Mouse (Mus musculus): ENCODE measurements at regions not wholly inside any gene's neighbourhood (a gene's known extent, or its start where the extent isn't known, plus 50 kb on each side); places are given as distances from the start of the nearest gene placed in this dataset.

DNA sequence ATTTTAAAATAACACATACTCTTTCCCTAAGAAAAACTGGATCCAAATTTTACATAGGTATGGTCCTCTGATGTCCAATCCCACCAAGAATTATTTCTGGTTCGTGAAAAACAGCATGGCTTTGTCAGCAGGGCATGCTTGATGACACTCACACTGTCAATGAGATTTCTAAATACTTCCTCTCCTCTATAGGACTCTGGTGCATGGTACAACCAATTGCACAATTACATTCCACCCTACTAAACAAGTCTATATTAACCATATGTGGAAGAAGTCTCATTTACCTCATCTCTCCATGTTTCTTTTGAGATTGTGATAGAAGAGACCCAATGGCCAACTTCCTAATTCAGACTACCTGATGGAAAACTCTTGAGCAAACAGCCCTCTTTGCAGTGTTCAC lies 81.2 kb upstream of the Elmo1 start:
- Histone ChIP-seq H3K9ac (ENCODE audit: low read depth, low read length) (no peak overlapping the region), H3K27me3 (replicated peaks; ENCODE audit: control insufficient read depth, insufficient read depth, low read length) (no peaks in the 10 kb centered on the region), H3K4me3 (ENCODE audit: low read depth, low read length) (no peak overlapping the region), H3K36me3 (ENCODE audit: control insufficient read depth, insufficient read depth, low read length) (no peaks in the 10 kb centered on the region), H3K4me1 (ENCODE audit: control insufficient read depth, insufficient read depth, low read length) (no peaks in the 10 kb centered on the region), H3K27ac (replicated peaks; ENCODE audit: low read depth, low read length) (no peak overlapping the region), H3K9me3 (ENCODE audit: control insufficient read depth, low read length) (no peaks in the 10 kb centered on the region), H3K4me2 (ENCODE audit: low read depth, low read length) (no peak overlapping the region)
- no peak for ATAC-seq (ENCODE audit: low read depth)
- 78% methylated on average over 1 of the region's 1 CpGs for WGBS
- no peak for DNase-seq (ENCODE audit: low spot score)

DNA sequence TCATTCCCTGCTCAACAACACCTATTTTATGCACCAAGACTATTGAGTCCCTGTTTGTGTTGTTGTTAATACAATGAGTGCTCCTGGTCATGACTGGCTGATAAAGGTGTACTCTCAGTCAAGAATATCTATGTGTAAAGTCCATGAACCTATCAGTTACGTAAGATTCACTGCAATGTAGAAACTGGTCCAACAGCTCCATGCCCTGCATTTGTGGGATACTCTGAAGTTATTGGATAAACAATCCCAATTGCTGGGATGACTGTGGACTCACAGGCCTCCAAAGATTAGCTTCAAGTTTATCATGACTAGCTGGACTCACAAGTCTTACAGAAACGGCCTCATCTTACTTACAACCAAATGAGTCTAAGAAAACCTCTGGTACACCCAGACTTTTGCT lies 82.8 kb upstream of the Elmo1 start:
- H3K27ac ChIP-seq (replicated peaks; ENCODE audit: low read depth, low read length): no peak overlapping the region
- DNase-seq (ENCODE audit: low spot score): no peak
- no peaks in the 10 kb centered on the region for H3K27me3 ChIP-seq (replicated peaks; ENCODE audit: control insufficient read depth, insufficient read depth, low read length)
- H3K4me1 ChIP-seq (ENCODE audit: control insufficient read depth, insufficient read depth, low read length): no peaks in the 10 kb centered on the region
- WGBS: 87% methylated on average over 2 of the region's 2 CpGs
- ATAC-seq (ENCODE audit: low read depth): no peak
- no peak overlapping the region for H3K4me3 ChIP-seq (ENCODE audit: low read depth, low read length)
- no peaks in the 10 kb centered on the region for H3K36me3 ChIP-seq (ENCODE audit: control insufficient read depth, insufficient read depth, low read length)
- no peak overlapping the region for H3K9ac ChIP-seq (ENCODE audit: low read depth, low read length)
- H3K9me3 ChIP-seq (ENCODE audit: control insufficient read depth, low read length): no peaks in the 10 kb centered on the region
- no peak overlapping the region for H3K4me2 ChIP-seq (ENCODE audit: low read depth, low read length)

DNA sequence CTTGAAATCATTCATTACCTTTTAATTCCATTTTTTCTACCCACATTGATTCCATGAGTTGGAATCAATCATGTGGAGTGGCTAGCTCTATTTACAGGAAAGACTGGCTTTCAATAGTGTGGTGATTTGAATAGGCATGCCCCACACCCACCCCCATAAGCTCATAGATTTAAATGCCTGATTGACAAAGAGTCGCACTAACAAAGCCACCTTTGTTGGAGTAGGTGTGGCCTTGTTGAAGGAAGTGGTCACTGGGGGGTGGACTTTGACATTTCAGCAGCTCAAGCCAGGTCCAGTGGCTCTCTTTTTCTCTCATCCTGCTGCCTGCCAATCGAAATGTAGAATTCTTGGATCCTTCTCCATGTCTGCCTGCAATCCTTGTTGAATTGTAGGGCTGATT lies 92.8 kb upstream of the Elmo1 start:
- Histone ChIP-seq H3K27ac (replicated peaks; ENCODE audit: low read depth, low read length) (no peak overlapping the region), H3K9ac (ENCODE audit: low read depth, low read length) (no peak overlapping the region), H3K27me3 (replicated peaks; ENCODE audit: control insufficient read depth, insufficient read depth, low read length) (no peaks in the 10 kb centered on the region), H3K4me2 (ENCODE audit: low read depth, low read length) (no peak overlapping the region), H3K9me3 (ENCODE audit: control insufficient read depth, low read length) (peaks cover 2% of the 10 kb centered on the region; the same call in 1 of the 2 replicates), H3K4me3 (ENCODE audit: low read depth, low read length) (no peak overlapping the region), H3K4me1 (ENCODE audit: control insufficient read depth, insufficient read depth, low read length) (no peaks in the 10 kb centered on the region), H3K36me3 (ENCODE audit: control insufficient read depth, insufficient read depth, low read length) (no peaks in the 10 kb centered on the region)
- WGBS: 72% methylated on average over 2 of the region's 2 CpGs
- ATAC-seq (ENCODE audit: low read depth) (no peak), DNase-seq (ENCODE audit: low spot score) (no peak)

DNA sequence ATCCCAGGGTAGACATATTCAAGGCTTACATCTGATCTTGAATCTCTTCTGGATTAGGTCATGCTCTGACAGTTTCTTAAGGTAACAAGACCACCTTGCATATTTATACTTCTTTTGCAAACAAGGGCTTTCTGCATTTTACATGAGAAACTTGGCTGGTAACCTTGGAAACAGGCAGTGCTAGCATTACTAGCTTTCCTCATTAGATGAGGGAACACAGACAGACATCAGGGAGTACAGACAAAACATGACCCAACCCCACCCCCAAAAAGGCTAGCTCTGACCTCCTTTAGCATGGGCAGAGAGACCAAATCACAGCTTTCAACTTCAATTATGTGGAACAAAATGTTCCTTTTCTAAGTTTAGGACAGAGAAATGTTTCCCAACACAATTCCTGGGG lies 114.8 kb upstream of the Elmo1 start:
- Histone ChIP-seq H3K27me3 (replicated peaks; ENCODE audit: control insufficient read depth, insufficient read depth, low read length) (no peaks in the 10 kb centered on the region), H3K4me2 (ENCODE audit: low read depth, low read length) (no peak overlapping the region), H3K36me3 (ENCODE audit: control insufficient read depth, insufficient read depth, low read length) (no peaks in the 10 kb centered on the region), H3K9ac (ENCODE audit: low read depth, low read length) (no peak overlapping the region), H3K4me1 (ENCODE audit: control insufficient read depth, insufficient read depth, low read length) (no peaks in the 10 kb centered on the region), H3K27ac (replicated peaks; ENCODE audit: low read depth, low read length) (no peak overlapping the region), H3K4me3 (ENCODE audit: low read depth, low read length) (no peak overlapping the region), H3K9me3 (ENCODE audit: control insufficient read depth, low read length) (no peaks in the 10 kb centered on the region)
- DNase-seq (ENCODE audit: low spot score): no peak
- no peak for ATAC-seq (ENCODE audit: low read depth)

DNA sequence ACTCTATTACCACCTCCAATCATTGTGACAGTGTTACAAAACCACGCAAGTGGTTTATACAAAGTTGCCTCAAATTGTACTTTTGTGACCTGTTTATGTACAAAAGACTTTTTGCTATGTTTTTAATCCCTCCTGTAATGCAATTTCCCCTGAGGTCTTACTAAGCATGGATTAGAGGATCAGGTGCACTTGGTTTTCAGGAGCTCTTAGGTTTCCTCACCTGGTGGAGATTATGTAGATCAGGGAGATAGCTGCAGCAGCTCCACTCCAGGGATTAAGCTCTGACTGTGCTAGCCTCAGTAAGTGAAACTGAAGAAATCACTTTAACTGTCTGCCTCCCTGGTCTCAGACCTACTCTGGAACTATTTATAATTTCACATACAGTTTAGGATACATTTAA lies 123.8 kb upstream of the Elmo1 start:
- 69% methylated on average over 1 of the region's 1 CpGs for WGBS

DNA sequence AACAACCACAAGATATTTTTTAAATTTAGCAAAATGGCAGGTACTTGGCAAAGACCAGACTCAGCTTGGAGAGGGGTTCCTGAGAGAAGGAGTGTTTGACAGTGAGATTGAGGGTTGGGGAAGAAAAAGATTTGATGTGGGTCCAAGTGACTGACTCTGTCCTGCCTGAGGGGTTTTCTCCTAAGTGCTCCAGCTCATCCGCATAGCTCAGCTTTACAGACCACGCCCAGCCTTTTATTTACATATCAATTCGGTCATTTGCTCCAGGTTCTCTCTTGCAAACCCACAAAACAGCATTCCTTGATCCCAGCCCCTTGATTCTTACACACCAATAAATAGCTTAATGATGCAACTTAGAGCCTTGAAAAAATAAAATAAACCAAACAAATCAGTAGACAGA lies 127.4 kb upstream of the Elmo1 start:
- Histone ChIP-seq H3K27ac (replicated peaks; ENCODE audit: low read depth, low read length) (no peak overlapping the region), H3K4me1 (ENCODE audit: control insufficient read depth, insufficient read depth, low read length) (no peaks in the 10 kb centered on the region), H3K4me3 (ENCODE audit: low read depth, low read length) (no peak overlapping the region), H3K9ac (ENCODE audit: low read depth, low read length) (no peak overlapping the region), H3K36me3 (ENCODE audit: control insufficient read depth, insufficient read depth, low read length) (no peaks in the 10 kb centered on the region), H3K9me3 (ENCODE audit: control insufficient read depth, low read length) (0 out of 2 replicates have a peak, but pooled peaks cover 4% of the 10 kb centered on the region), H3K27me3 (replicated peaks; ENCODE audit: control insufficient read depth, insufficient read depth, low read length) (no peaks in the 10 kb centered on the region), H3K4me2 (ENCODE audit: low read depth, low read length) (no peak overlapping the region)
- WGBS: 40% methylated on average over 3 of the region's 3 CpGs
- ATAC-seq (ENCODE audit: low read depth): no peak
- DNase-seq (ENCODE audit: low spot score): no peak

More for the DNA sequence above, 123.8 kb upstream of the Elmo1 start:
- H3K4me2 ChIP-seq (ENCODE audit: low read depth, low read length): no peak overlapping the region
- H3K36me3 ChIP-seq (ENCODE audit: control insufficient read depth, insufficient read depth, low read length): no peaks in the 10 kb centered on the region
- no peaks in the 10 kb centered on the region for H3K4me1 ChIP-seq (ENCODE audit: control insufficient read depth, insufficient read depth, low read length)
- H3K9me3 ChIP-seq (ENCODE audit: control insufficient read depth, low read length): 0 out of 2 replicates have a peak, but pooled peaks cover 4% of the 10 kb centered on the region
- H3K27me3 ChIP-seq (replicated peaks; ENCODE audit: control insufficient read depth, insufficient read depth, low read length): no peaks in the 10 kb centered on the region
- H3K4me3 ChIP-seq (ENCODE audit: low read depth, low read length): no peak overlapping the region
- no peak for DNase-seq (ENCODE audit: low spot score)
- H3K9ac ChIP-seq (ENCODE audit: low read depth, low read length): no peak overlapping the region
- ATAC-seq (ENCODE audit: low read depth): no peak
- no peak overlapping the region for H3K27ac ChIP-seq (replicated peaks; ENCODE audit: low read depth, low read length)

DNA sequence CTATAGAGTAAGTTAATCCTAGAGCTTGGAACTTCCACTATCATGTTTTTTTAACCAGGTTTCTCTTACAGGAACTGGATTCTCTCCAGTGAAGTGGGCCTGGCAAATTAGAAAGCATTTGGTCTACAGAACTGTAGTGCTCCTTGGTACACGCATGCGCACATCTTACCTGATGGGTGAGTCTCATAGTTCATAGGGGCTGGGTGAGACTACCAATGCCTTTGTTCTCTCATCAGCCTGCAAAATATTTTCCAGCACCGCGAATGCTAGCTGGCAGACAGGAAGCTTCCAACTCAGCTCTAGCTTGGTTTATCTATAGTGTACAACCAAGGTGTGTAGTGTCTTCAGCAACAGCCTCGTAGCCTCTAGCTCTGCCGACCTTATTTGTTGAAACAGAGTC lies 104.7 kb upstream of the Gpr141 start:
- Histone ChIP-seq H3K4me2 (ENCODE audit: low read depth, low read length) (no peak overlapping the region), H3K4me3 (ENCODE audit: low read depth, low read length) (no peak overlapping the region), H3K9me3 (ENCODE audit: control insufficient read depth, low read length) (no peaks in the 10 kb centered on the region), H3K36me3 (ENCODE audit: control insufficient read depth, insufficient read depth, low read length) (no peaks in the 10 kb centered on the region), H3K4me1 (ENCODE audit: control insufficient read depth, insufficient read depth, low read length) (no peaks in the 10 kb centered on the region), H3K9ac (ENCODE audit: low read depth, low read length) (no peak overlapping the region), H3K27ac (replicated peaks; ENCODE audit: low read depth, low read length) (no peak overlapping the region), H3K27me3 (replicated peaks; ENCODE audit: control insufficient read depth, insufficient read depth, low read length) (no peaks in the 10 kb centered on the region)
- no peak for ATAC-seq (ENCODE audit: low read depth)
- no peak for DNase-seq (ENCODE audit: low spot score)
- WGBS: 92% methylated on average over 6 of the region's 6 CpGs

DNA sequence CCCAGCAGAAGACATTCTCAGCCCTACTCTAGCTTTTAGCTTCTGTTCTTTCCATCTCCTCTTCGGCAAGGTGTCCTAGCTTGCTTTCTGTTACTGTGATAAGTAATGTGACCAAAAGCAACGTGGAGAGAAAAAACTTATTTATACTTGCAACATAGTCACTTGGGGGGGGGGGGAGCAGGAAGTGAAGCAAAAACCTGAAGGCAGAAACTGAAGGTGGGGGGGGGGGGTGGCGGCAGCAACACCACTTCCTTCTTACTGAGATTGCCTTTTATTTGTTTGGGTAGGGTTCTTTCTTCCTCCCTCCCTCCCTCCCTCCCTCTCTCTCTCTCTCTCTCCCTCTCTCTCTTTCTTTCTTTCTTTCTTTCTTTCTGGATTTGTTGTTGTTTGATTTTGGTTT lies 103.8 kb upstream of the Gpr141 start:
- no peaks in the 10 kb centered on the region for H3K36me3 ChIP-seq (ENCODE audit: control insufficient read depth, insufficient read depth, low read length)
- WGBS: 83% methylated on average over 3 of the region's 3 CpGs
- H3K4me1 ChIP-seq (ENCODE audit: control insufficient read depth, insufficient read depth, low read length): no peaks in the 10 kb centered on the region
- H3K27me3 ChIP-seq (replicated peaks; ENCODE audit: control insufficient read depth, insufficient read depth, low read length): no peaks in the 10 kb centered on the region
- H3K4me2 ChIP-seq (ENCODE audit: low read depth, low read length): no peak overlapping the region
- ATAC-seq (ENCODE audit: low read depth): no peak
- H3K4me3 ChIP-seq (ENCODE audit: low read depth, low read length): no peak overlapping the region
- H3K27ac ChIP-seq (replicated peaks; ENCODE audit: low read depth, low read length): no peak overlapping the region
- H3K9me3 ChIP-seq (ENCODE audit: control insufficient read depth, low read length): no peaks in the 10 kb centered on the region
- H3K9ac ChIP-seq (ENCODE audit: low read depth, low read length): no peak overlapping the region
- DNase-seq (ENCODE audit: low spot score): no peak

DNA sequence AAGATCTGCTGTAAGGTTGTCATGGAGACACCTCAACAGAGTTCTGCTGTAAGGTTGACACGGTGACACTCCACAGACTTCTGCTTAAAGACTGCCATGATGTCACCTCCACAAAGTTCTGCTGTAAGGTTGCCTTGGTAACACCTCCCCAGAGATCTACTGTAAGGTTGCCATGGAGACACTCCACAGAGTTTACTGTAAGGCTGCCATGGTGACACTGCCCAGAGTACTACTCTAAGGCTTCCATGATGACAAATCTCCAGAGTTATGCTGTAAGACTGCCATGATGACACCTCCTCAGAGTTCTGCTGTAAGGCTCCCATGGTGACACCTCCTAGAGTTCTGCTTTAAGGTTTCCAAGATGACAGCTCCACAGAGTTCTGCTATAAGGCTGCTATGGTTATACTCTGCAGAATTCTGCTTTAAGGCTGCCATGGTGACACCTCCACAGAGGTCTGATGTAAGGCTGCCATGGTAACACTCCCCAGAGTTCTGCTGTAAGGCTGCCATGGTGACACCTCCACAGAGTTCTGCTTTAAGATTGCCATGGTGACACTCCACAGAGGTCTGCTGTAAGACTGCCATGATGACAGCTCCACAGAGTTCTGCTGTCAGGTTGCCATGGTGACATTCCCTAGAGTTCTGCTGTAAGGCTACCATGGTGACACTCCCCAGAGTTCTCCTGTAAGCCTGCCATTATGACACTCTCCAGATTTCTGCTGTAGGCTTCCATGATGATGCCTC lies 97.2 kb upstream of the Gpr141 start:
- Histone ChIP-seq H3K4me2 (ENCODE audit: low read depth, low read length) (no peak overlapping the region), H3K27ac (replicated peaks; ENCODE audit: low read depth, low read length) (no peak overlapping the region), H3K36me3 (ENCODE audit: control insufficient read depth, insufficient read depth, low read length) (no peaks in the 10 kb centered on the region), H3K9ac (ENCODE audit: low read depth, low read length) (no peak overlapping the region), H3K27me3 (replicated peaks; ENCODE audit: control insufficient read depth, insufficient read depth, low read length) (no peaks in the 10 kb centered on the region), H3K9me3 (ENCODE audit: control insufficient read depth, low read length) (0 out of 2 replicates have a peak, but pooled peaks cover 4% of the 10 kb centered on the region), H3K4me3 (ENCODE audit: low read depth, low read length) (no peak overlapping the region), H3K4me1 (ENCODE audit: control insufficient read depth, insufficient read depth, low read length) (no peaks in the 10 kb centered on the region)
- 72% methylated on average over 1 of the region's 1 CpGs for WGBS
- ATAC-seq (ENCODE audit: low read depth) (peak; percentile 74), DNase-seq (ENCODE audit: low spot score) (peak; percentile 35)
